8 mouse cellular contexts compared by ENCODE assay signal in genomic region chrX:102031851-102032250, GRCm38 (mm10). TPM values are rescaled to one million over a fixed set of nuclear protein-coding genes. Genes with fewer than 3 reads are reported as not detected.
DNase-seq lines count a peak whose midpoint lies in the region; ATAC-seq lines count a peak whose summit lies in the region.

No protein-coding gene starts in this region.

- no peaks in the 10 kb centered on the region; the same call in 1 of the 2 replicates for H3K4me1 ChIP-seq in hindbrain, embryonic 16.5 days (ENCODE audit: control insufficient read depth, insufficient read depth, low read depth, low read length)
- no peaks in the 10 kb centered on the region; the same call in 1 of the 2 replicates for H3K4me1 ChIP-seq in hindbrain, embryonic 12.5 days

- no peaks in the 10 kb centered on the region for H3K36me3 ChIP-seq in hindbrain, embryonic 16.5 days (ENCODE audit: control insufficient read depth, insufficient read depth, low read length)
- no peaks in the 10 kb centered on the region for H3K36me3 ChIP-seq in hindbrain, embryonic 12.5 days

- ATAC-seq in hindbrain, embryonic 16.5 days, result peak; percentile 48; the same call in 1 of the 2 replicates
- no peak for ATAC-seq in hindbrain, embryonic 12.5 days (ENCODE audit: low FRiP score)
- peak; percentile 81 for ATAC-seq in granulocyte monocyte progenitor cell, adult 5-6 weeks (replicated peaks; ENCODE audit: poor library complexity, severe bottlenecking)

- intact Hi-C loops in left cerebral cortex, postnatal 36 days (cut with DNase I), result loop anchor here (5.0 kb wide), 1 partner anchor 50 kb away; no protein-coding TSS in a partner anchor

- 33% methylated on average over 6 of the region's 6 CpGs for WGBS in hindbrain, embryonic 16.5 days
- WGBS in hindbrain, embryonic 12.5 days, result 58% methylated on average over 6 of the region's 6 CpGs

- no peak overlapping the region for H3K4me3 ChIP-seq in hindbrain, embryonic 16.5 days (ENCODE audit: low read length)
- H3K4me3 ChIP-seq in hindbrain, embryonic 12.5 days, result no peak overlapping the region

- no peak overlapping the region for H3K27ac ChIP-seq in hindbrain, embryonic 16.5 days (ENCODE audit: low read depth, low read length)
- H3K27ac ChIP-seq in hindbrain, embryonic 12.5 days, result no peak overlapping the region

- H3K9me3 ChIP-seq in hindbrain, embryonic 16.5 days (ENCODE audit: control insufficient read depth, low read length), result no peaks in the 10 kb centered on the region
- H3K9me3 ChIP-seq in hindbrain, embryonic 12.5 days (replicated peaks), result no peaks in the 10 kb centered on the region

- DNase-seq in MN1 (ENCODE audit: low spot score), result peak; percentile 69
- DNase-seq in lung, postnatal 14 days, result peak; percentile 66
- DNase-seq in spleen, postnatal 14 days (ENCODE audit: low spot score in 2 of 2), result peak; percentile 13 to 31
- DNase-seq in urinary bladder, postnatal 25 days (ENCODE audit: low spot score), result no peak
- no peak for DNase-seq in left cerebral cortex, postnatal 36 days (ENCODE audit: low spot score in 2 of 2)

- no peak overlapping the region for H3K4me2 ChIP-seq in hindbrain, embryonic 16.5 days (ENCODE audit: low read length)
- H3K4me2 ChIP-seq in hindbrain, embryonic 12.5 days (replicated peaks), result no peak overlapping the region

- no peak overlapping the region for H3K9ac ChIP-seq in hindbrain, embryonic 16.5 days (ENCODE audit: low read depth, low read length)
- no peak overlapping the region for H3K9ac ChIP-seq in hindbrain, embryonic 12.5 days

- H3K27me3 ChIP-seq in hindbrain, embryonic 16.5 days (replicated peaks; ENCODE audit: control insufficient read depth, insufficient read depth, low read length), result peaks cover 3% of the 10 kb centered on the region; the same call in 1 of the 2 replicates
- peaks cover 41% of the 10 kb centered on the region for H3K27me3 ChIP-seq in hindbrain, embryonic 12.5 days

RNA-seq across cellular contexts. Expression of gene Rtl5, which starts 39.3 kb away (rescaled TPM):
- 5.6 and 6.2 TPM in 2 replicates for polyA plus RNA-seq in hindbrain, embryonic 16.5 days (2015; fragmentation: Nextera tagmentation; extraction: Ambion mirVana)
- 4.8 and 5.2 TPM in 2 replicates for polyA plus RNA-seq in hindbrain, embryonic 12.5 days (2016; fragmentation: Nextera tagmentation; extraction: Ambion mirVana)
- total RNA-seq in granulocyte monocyte progenitor cell, adult 5-6 weeks (2014; fragmentation: Nextera tagmentation), result 2.1 and 4.4 TPM in 2 replicates
- 0.52 and 1.6 TPM in 2 replicates for total RNA-seq in granulocyte monocyte progenitor cell, adult 5-6 weeks (2017)
- 10 to 100 TPM; 14.7 to 20.6 TPM for total RNA-seq in left cerebral cortex, postnatal 36 days (2021)

Comparison
In these comparisons a context has a peak if more than half of its experiments do, and no peak if none do; other contexts are left out.
1. DNase-seq: peak in MN1 (single experiment), lung, postnatal 14 days (single experiment) and spleen, postnatal 14 days (2 of 2); none in urinary bladder, postnatal 25 days (single experiment) and left cerebral cortex, postnatal 36 days (0 of 2).